ENCODE assay signal across 8 mouse cellular contexts in the genomic region with DNA sequence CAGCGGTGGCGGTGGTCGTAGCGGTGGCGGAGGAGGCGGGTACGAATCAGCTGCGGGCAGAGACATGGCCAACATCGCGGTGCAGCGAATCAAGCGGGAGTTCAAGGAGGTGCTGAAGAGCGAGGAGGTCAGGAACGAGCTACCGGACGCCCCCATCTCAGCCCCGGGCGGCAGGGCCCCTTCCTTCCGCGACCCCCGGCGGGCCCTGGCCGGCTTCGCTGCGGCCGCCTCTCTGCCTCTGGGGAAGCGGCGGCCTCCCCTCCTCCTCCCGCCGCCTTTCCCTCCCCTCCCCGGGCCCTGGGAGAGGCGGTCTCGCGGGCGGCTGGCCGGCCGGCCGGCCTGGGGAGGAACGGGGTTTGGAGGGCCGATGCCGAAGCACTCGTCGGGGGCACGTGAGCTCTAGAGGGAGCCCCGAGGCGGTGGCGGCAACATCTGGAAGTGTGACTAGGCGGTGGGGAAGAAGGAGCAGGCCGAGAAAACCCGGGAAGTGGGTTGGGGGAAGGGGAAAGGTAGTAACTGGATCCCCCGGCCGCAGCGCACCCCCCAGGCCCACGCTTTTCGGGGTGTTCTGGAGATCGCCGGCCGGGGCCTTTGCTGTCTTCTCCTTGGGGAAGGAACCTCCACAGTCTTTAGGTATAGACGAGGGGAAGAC. TPM values are rescaled to one million over a fixed set of nuclear protein-coding genes. Genes with fewer than 3 reads are reported as not detected.
DNase-seq lines count a peak whose midpoint lies in the region; ATAC-seq and TF ChIP-seq lines count a peak whose summit lies in the region.

No protein-coding gene starts in this region.

- peak in 1 of 2 experiments; percentile 18 for DNase-seq in layer of hippocampus, adult 2 months (ENCODE audit: low spot score in 2 of 2)
- DNase-seq in layer of hippocampus, adult 9-10 months (ENCODE audit: low spot score), result no peak
- DNase-seq in thymus, postnatal 14 days, result peak; percentile 62

- H3K4me2 ChIP-seq in liver, embryonic 16.5 days (ENCODE audit: low read depth, low read length), result peak overlapping the region; percentile 90
- peak overlapping the region; percentile 85 for H3K4me2 ChIP-seq in myocyte (ENCODE audit: low read depth)

- no peaks in the 10 kb centered on the region for H3K36me3 ChIP-seq in liver, embryonic 16.5 days (ENCODE audit: control insufficient read depth, insufficient read depth)
- H3K36me3 ChIP-seq in myocyte (ENCODE audit: control insufficient read depth, insufficient read depth), result no peaks in the 10 kb centered on the region

- H3ac ChIP-seq in myocyte (ENCODE audit: control insufficient read depth, insufficient read length), result peak overlapping the region; percentile 93

- no peak for TF ChIP-seq CTCF in layer of hippocampus, adult 2 months (conservative IDR thresholded peaks at IDR 0.05)

- under 1% methylated on average over 44 of the region's 59 CpGs for WGBS in liver, embryonic 16.5 days (ENCODE audit: insufficient replicate concordance)

- peak overlapping the region; percentile 99 for H3K9ac ChIP-seq in liver, embryonic 16.5 days (ENCODE audit: low read depth, low read length)

- TF ChIP-seq POLR2A in myocyte (IDR thresholded peaks at IDR 0.05; ENCODE audit: insufficient read length, low read depth), result no peak

- peaks cover 16% of the 10 kb centered on the region for H3K4me1 ChIP-seq in liver, embryonic 16.5 days (ENCODE audit: control insufficient read depth, low read depth, low read length)

- H3K27me3 ChIP-seq in liver, embryonic 16.5 days (ENCODE audit: control insufficient read depth, insufficient read depth, low read depth, low read length), result no peaks in the 10 kb centered on the region
- no peaks in the 10 kb centered on the region for H3K27me3 ChIP-seq in myocyte (ENCODE audit: control insufficient read depth, insufficient read depth, insufficient read length)

- peak; percentile 20 for ATAC-seq in activated CD4-positive, CD25-positive, alpha-beta regulatory T cell, adult 4 months
- peak; percentile 66 for ATAC-seq in erythroid progenitor cell, adult 5-6 weeks (replicated peaks; ENCODE audit: low FRiP score, poor library complexity, severe bottlenecking)
- ATAC-seq in inflammation-experienced regulatory T-cells, adult 6 months, result peak; percentile 14
- ATAC-seq in liver, embryonic 16.5 days (ENCODE audit: low read depth), result peak; percentile 68

- peaks cover 50% of the 10 kb centered on the region for H3K79me2 ChIP-seq in myocyte (ENCODE audit: control insufficient read depth, insufficient read depth)

- peak overlapping the region; percentile 94 for H3K27ac ChIP-seq in layer of hippocampus, adult 2 months
- peak overlapping the region; percentile 96 for H3K27ac ChIP-seq in liver, embryonic 16.5 days (ENCODE audit: low read length)

- H3K9me3 ChIP-seq in liver, embryonic 16.5 days (replicated peaks; ENCODE audit: control insufficient read depth, low read length), result no peaks in the 10 kb centered on the region

- H3K4me3 ChIP-seq in layer of hippocampus, adult 2 months, result peak overlapping the region; percentile 93
- peak overlapping the region; percentile 98 for H3K4me3 ChIP-seq in liver, embryonic 16.5 days (ENCODE audit: low read depth, low read length)
- H3K4me3 ChIP-seq in myocyte, result peak overlapping the region; percentile 86

TF ChIP-seq in myocyte, 11 proteins besides CTCF, POLR2A, EP300 and RAD21:
- TF ChIP-seq REST (IDR thresholded peaks at IDR 0.05; ENCODE audit: insufficient read depth, insufficient read length) (no peak), MYOG (IDR thresholded peaks at IDR 0.05; ENCODE audit: control insufficient read depth in 1 of 3, insufficient read depth in 1 of 3, insufficient read length in 2 of 3, low read depth in 2 of 3) (no peak), CEBPB (IDR thresholded peaks at IDR 0.05; ENCODE audit: insufficient read depth, poor library complexity, severe bottlenecking) (no peak), TCF12 (IDR thresholded peaks at IDR 0.05; ENCODE audit: insufficient read depth, poor library complexity, severe bottlenecking) (no peak), SRF (IDR thresholded peaks at IDR 0.05; ENCODE audit: control insufficient read depth, insufficient read length, low read depth) (no peak), MYOD1 (IDR thresholded peaks at IDR 0.05; ENCODE audit: control insufficient read depth in 1 of 3, insufficient read length in 2 of 3, low read depth in 2 of 3) (no peak), POLR2AphosphoS2 (IDR thresholded peaks at IDR 0.05; ENCODE audit: insufficient read length, low read depth) (no peak), USF1 (IDR thresholded peaks at IDR 0.05; ENCODE audit: low read depth) (no peak), TCF3 (IDR thresholded peaks at IDR 0.05; ENCODE audit: insufficient read length, low read depth) (no peak), E2F4 (IDR thresholded peaks at IDR 0.05; ENCODE audit: insufficient read depth) (no peak), MAX (IDR thresholded peaks at IDR 0.05; ENCODE audit: low read depth) (no peak)

RNA-seq across cellular contexts. Expression of a gene that starts 0.5 kb away (rescaled TPM):
- 100 to 1,000 TPM; 121 to 127 TPM for total RNA-seq in layer of hippocampus, adult 2 months (2021)
- polyA plus RNA-seq in activated CD4-positive, CD25-positive, alpha-beta regulatory T cell, adult 4 months (2017; shearing (Covaris generic)), result 100 to 1,000 TPM; 107 to 115 TPM
- 79.6 and 94.1 TPM in 2 replicates for total RNA-seq in erythroid progenitor cell, adult 5-6 weeks (2015; ENCODE audit: low replicate concordance)
- 34.3 and 37.0 TPM in 2 replicates for total RNA-seq in erythroid progenitor cell, adult 5-6 weeks (2017; ENCODE audit: low replicate concordance)
- polyA plus RNA-seq in inflammation-experienced regulatory T-cells, adult 6 months (2017; shearing (Covaris generic)), result 100 to 1,000 TPM in 2 of 3 experiments, 10 to 100 TPM in 1; 97.7 to 133 (median 119) TPM
- polyA plus RNA-seq in liver, embryonic 16.5 days (2015; fragmentation: Nextera tagmentation; extraction: Ambion mirVana), result 64.6 and 68.9 TPM in 2 replicates
- polyA plus RNA-seq in myocyte (2012; fragmentation: generic; extraction: Trizol), result 95.3 TPM

RNA-seq across cellular contexts. Expression of a gene that starts 0.6 kb away (rescaled TPM):
- total RNA-seq in layer of hippocampus, adult 2 months (2021), result 100 to 1,000 TPM; 149 to 159 TPM
- polyA plus RNA-seq in activated CD4-positive, CD25-positive, alpha-beta regulatory T cell, adult 4 months (2017; shearing (Covaris generic)), result 100 to 1,000 TPM; 137 to 154 TPM
- total RNA-seq in erythroid progenitor cell, adult 5-6 weeks (2015; ENCODE audit: low replicate concordance), result 36.5 and 44.3 TPM in 2 replicates
- total RNA-seq in erythroid progenitor cell, adult 5-6 weeks (2017; ENCODE audit: low replicate concordance), result 13.5 and 18.9 TPM in 2 replicates
- 100 to 1,000 TPM in 2 of 3 experiments, 10 to 100 TPM in 1; 54.0 to 162 (median 147) TPM for polyA plus RNA-seq in inflammation-experienced regulatory T-cells, adult 6 months (2017; shearing (Covaris generic))
- polyA plus RNA-seq in liver, embryonic 16.5 days (2015; fragmentation: Nextera tagmentation; extraction: Ambion mirVana), result 52.8 and 57.8 TPM in 2 replicates
- polyA plus RNA-seq in myocyte (2012; fragmentation: generic; extraction: Trizol), result 83.3 TPM

RNA-seq across cellular contexts. Expression of a gene that starts 44.9 kb away (rescaled TPM):
- total RNA-seq in layer of hippocampus, adult 2 months (2021), result 1 to 10 TPM; 4.4 to 5.7 TPM
- not detected for polyA plus RNA-seq in activated CD4-positive, CD25-positive, alpha-beta regulatory T cell, adult 4 months (2017; shearing (Covaris generic))
- not detected in 2 replicates for total RNA-seq in erythroid progenitor cell, adult 5-6 weeks (2015; ENCODE audit: low replicate concordance)
- not detected in 2 replicates for total RNA-seq in erythroid progenitor cell, adult 5-6 weeks (2017; ENCODE audit: low replicate concordance)
- not detected for polyA plus RNA-seq in inflammation-experienced regulatory T-cells, adult 6 months (2017; shearing (Covaris generic))
- polyA plus RNA-seq in liver, embryonic 16.5 days (2015; fragmentation: Nextera tagmentation; extraction: Ambion mirVana), result not detected in 2 replicates
- not detected for polyA plus RNA-seq in myocyte (2012; fragmentation: generic; extraction: Trizol)

Comparison
In these comparisons a context has a peak if more than half of its experiments do, and no peak if none do; other contexts are left out.
1. ATAC-seq: peak in every context shown above with its lines; median percentile 68 in liver, embryonic 16.5 days; 66 in erythroid progenitor cell, adult 5-6 weeks; 20 in activated CD4-positive, CD25-positive, alpha-beta regulatory T cell, adult 4 months; 14 in inflammation-experienced regulatory T-cells, adult 6 months.